Mouse (Mus musculus) adrenal gland, adult 10 weeks (tissue): Measurements from ENCODE around the gene Apobec4. TPM values are rescaled to one million over a fixed set of nuclear protein-coding genes. Genes with fewer than 3 reads are reported as not detected.

Experiments
- polyA plus RNA-seq: library from polyadenylated mRNA; stranded (reverse); fragments of 350-450 nt; fragmentation: Illumina TruSeq; extraction: RNeasy Lipid Tissue Mini Kit (QIAGEN cat#74804); gene quantifications from one replicate; pipeline ENCODE4 v1.2.3, GENCODE M21; 2014; ENCODE audit warnings: low read depth, low replicate concordance

Gene Apobec4
- not detected for polyA plus RNA-seq

GRCm38 (mm10) chr1:152750312-152750965, at the start of gene Apobec4:
TSS of gene Apobec4 (plus strand) at chr1:152750551.

GRCm38 (mm10) chr1:152766032-152766772, 15.9 kb downstream of the Apobec4 start, which contains the start of the genes Rgl1 and Arpc5:
TSS of gene Rgl1 (minus strand) at chr1:152766351.
TSS of gene Arpc5 (plus strand) at chr1:152766542.

GRCm38 (mm10) chr1:152799897-152800296, 49.5 kb downstream of the Apobec4 start, which contains the start of gene Ncf2:
TSS of gene Ncf2 (plus strand) at chr1:152800194.

Other genes with a start within 250 kb of the Apobec4 start
- gene Rgl1, start 15.8 kb downstream of the Apobec4 start, polyA plus RNA-seq, result 14.4 TPM
- 294 TPM for gene Arpc5, start 16.0 kb downstream of the Apobec4 start, polyA plus RNA-seq
- 4.8 TPM for gene Ncf2, start 49.6 kb downstream of the Apobec4 start, polyA plus RNA-seq
- gene Smg7, start 152.1 kb downstream of the Apobec4 start, polyA plus RNA-seq, result 45.7 TPM
- 0.47 TPM for gene Nmnat2, start 204.4 kb downstream of the Apobec4 start, polyA plus RNA-seq